Mouse (Mus musculus) ES-Bruce4 (cell line): ENCODE measurements around the gene Flvcr2. TPM values are rescaled to one million over a fixed set of nuclear protein-coding genes. Genes with fewer than 3 reads are reported as not detected.

Source experiments
- H3K27ac ChIP-seq: 2 replicates; pipeline ENCODE4 v1.5.1; 2012; ENCODE audit warnings: low read length, inconsistent platforms; ENCODE audit not compliant: insufficient read depth
- H3K27me3 ChIP-seq: 2 replicates; pipeline ENCODE4 v1.6.1; 2012; ENCODE audit warnings: mild to moderate bottlenecking, low read length, inconsistent platforms; ENCODE audit not compliant: control insufficient read depth, poor library complexity, insufficient read depth, severe bottlenecking
- H3K36me3 ChIP-seq: 2 replicates; pipeline ENCODE4 v1.6.1; 2012; ENCODE audit warnings: inconsistent platforms, mild to moderate bottlenecking, low read length, moderate library complexity; ENCODE audit not compliant: control insufficient read depth, poor library complexity, insufficient read depth, severe bottlenecking
- H3K4me1 ChIP-seq: one replicate; pipeline ENCODE4 v1.8.1; 2011; ENCODE audit warnings: low read length; ENCODE audit not compliant: control insufficient read depth, insufficient read depth
- H3K4me3 ChIP-seq: 2 replicates; pipeline ENCODE4 v1.5.1; 2011; ENCODE audit warnings: low read depth, mild to moderate bottlenecking, low read length
- H3K9ac ChIP-seq: 2 replicates; pipeline ENCODE4 v1.6.1; 2012; ENCODE audit warnings: low read depth, mild to moderate bottlenecking, inconsistent platforms; ENCODE audit not compliant: poor library complexity, severe bottlenecking
- H3K9me3 ChIP-seq: replicated peaks from 2 replicates; pipeline ENCODE4 v1.6.1; 2012; ENCODE audit warnings: mild to moderate bottlenecking, low read length, inconsistent platforms; ENCODE audit not compliant: control insufficient read depth, poor library complexity, insufficient read depth, severe bottlenecking
- CTCF ChIP-seq: IDR thresholded peaks from one replicate; pipeline ENCODE4 v1.8.1; 2011; ENCODE audit warnings: low read depth, low read length
- EP300 ChIP-seq: IDR thresholded peaks from 2 replicates; pipeline ENCODE4 v1.6.1; 2011; ENCODE audit warnings: low read depth, low read length; ENCODE audit not compliant: insufficient read depth
- POLR2A ChIP-seq: IDR thresholded peaks from one replicate; pipeline ENCODE4 v1.8.1; 2011; ENCODE audit warnings: low read length; ENCODE audit not compliant: insufficient read depth
- polyA plus RNA-seq: library from polyadenylated mRNA; stranded (reverse); fragments of >200 nt; gene quantifications from 2 replicates; pipeline ENCODE4 v1.2.4, GENCODE M21; 2011; ENCODE audit warnings: low read depth; ENCODE audit not compliant: missing spikeins, insufficient read depth, insufficient read length

Flvcr2 gene
- polyA plus RNA-seq, 1 experiment: 6.0 TPM

GRCm38 (mm10) chr12:85810959-85811358 lies 64.6 kb downstream of the Flvcr2 start:
- Histone ChIP-seq H3K4me1 (no peaks in the 10 kb centered on the region), H3K27me3 (no peaks in the 10 kb centered on the region), H3K36me3 (peaks cover 4% of the 10 kb centered on the region; the same call in 1 of the 2 replicates), H3K4me3 (no peak overlapping the region), H3K27ac (no peak overlapping the region), H3K9me3 (peaks cover 10% of the 10 kb centered on the region; the same call in 1 of the 2 replicates), H3K9ac (no peak overlapping the region)
- TF ChIP-seq CTCF (no peak), POLR2A (no peak), EP300 (no peak)

GRCm38 (mm10) chr12:85811676-85812075 lies 65.3 kb downstream of the Flvcr2 start:
- no peak for TF ChIP-seq CTCF
- TF ChIP-seq POLR2A: no peak
- no peak for TF ChIP-seq EP300
- Histone ChIP-seq H3K27ac (no peak overlapping the region), H3K36me3 (peaks cover 10% of the 10 kb centered on the region; the same call in 1 of the 2 replicates)

GRCm38 (mm10) chr12:85813599-85813998 lies 67.3 kb downstream of the Flvcr2 start:
- TF ChIP-seq CTCF (no peak), EP300 (no peak), POLR2A (no peak)
- Histone ChIP-seq H3K36me3 (peaks cover 10% of the 10 kb centered on the region; the same call in 1 of the 2 replicates), H3K9ac (no peak overlapping the region), H3K4me3 (no peak overlapping the region), H3K27ac (no peak overlapping the region), H3K27me3 (no peaks in the 10 kb centered on the region), H3K4me1 (no peaks in the 10 kb centered on the region), H3K9me3 (no peaks in the 10 kb centered on the region)

More at GRCm38 (mm10) chr12:85811676-85812075, 65.3 kb downstream of the Flvcr2 start:
- no peak overlapping the region for H3K9ac ChIP-seq
- H3K4me3 ChIP-seq: no peak overlapping the region
- peaks cover 7% of the 10 kb centered on the region; the same call in 1 of the 2 replicates for H3K9me3 ChIP-seq
- H3K27me3 ChIP-seq: no peaks in the 10 kb centered on the region
- H3K4me1 ChIP-seq: no peaks in the 10 kb centered on the region

DNA sequence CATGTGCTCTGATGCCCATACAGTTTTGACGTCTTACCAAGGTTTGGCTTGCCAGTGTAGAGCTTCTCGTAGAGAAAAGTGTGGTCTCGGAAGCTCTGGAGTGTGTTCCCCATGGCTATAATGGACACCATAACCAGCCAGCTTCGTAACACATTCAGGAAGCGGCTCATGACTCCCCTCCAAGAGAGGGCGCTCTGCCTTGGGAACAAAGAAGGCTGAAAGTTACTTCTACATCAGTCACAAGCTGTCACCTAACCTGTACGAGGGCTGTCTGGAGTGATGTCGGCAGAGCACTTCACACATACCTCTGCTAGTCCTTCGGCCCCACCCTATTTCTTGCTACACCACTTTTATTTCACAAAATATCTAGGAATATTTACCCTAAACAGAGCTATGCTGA lies 75.7 kb downstream of the Flvcr2 start:
- no peaks in the 10 kb centered on the region for H3K27me3 ChIP-seq

DNA sequence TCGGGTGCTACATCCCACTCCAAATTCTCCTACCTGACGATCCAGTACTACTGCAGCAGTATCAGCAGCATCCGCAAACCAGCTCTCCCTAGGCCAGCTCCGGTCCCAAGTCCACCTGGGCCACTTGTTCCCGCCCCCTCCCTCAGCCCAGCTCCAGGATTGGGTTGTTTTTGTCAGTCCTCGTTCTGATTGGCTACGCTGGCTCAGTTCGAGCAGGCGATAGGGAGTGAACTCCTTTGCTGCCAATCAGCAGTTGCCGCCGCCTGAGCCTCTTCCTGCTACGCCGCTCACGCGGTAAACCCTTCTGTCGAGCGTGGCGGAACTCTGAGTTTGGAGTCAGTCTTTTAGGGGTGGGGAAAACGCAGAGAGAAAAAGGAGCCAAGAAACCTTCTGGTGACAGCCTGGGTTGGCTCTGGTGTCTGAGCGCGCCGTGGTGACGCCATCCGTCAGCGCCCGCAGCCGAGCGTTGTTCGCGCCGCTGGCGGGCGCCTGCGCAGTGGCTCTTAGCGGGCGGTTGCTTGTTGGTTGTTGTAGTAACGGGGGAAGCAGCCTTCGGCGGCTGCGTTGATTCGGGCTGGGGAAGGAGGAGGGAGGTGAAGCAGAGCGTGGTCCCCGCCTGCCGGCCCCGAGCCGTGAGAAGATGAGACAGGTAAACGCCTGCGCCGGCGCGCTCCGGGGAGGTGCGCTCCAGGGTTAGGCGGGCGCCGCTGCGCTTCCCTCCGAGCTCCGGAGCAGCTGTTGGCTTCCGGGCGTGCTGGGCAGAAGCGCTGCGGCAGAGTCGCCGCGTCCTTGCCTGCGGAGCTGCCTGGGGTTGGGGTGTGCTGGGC lies 78.3 kb downstream of the Flvcr2 start, which contains the start of the genes Erg28 and Ttll5:
TSS of gene Erg28 (minus strand) at position 113 of the 827 bp plus-strand sequence.
TSS of gene Ttll5 (plus strand) at position 222 of the 827 bp plus-strand sequence.
- Histone ChIP-seq H3K9me3 (no peaks in the 10 kb centered on the region), H3K9ac (peak within 1 kb of the TSS; percentile 72), H3K27ac (peak within 1 kb of the TSS; percentile 74), H3K4me1 (no peaks in the 10 kb centered on the region), H3K27me3 (no peaks in the 10 kb centered on the region), H3K36me3 (peaks cover 6% of the 10 kb centered on the region; the same call in 1 of the 2 replicates), H3K4me3 (peak within 1 kb of the TSS; percentile 88)
- TF ChIP-seq POLR2A (peak; percentile 58), EP300 (no peak)

More for the DNA sequence above, 75.7 kb downstream of the Flvcr2 start:
- Histone ChIP-seq H3K36me3 (peaks cover 6% of the 10 kb centered on the region; the same call in 1 of the 2 replicates), H3K4me1 (no peaks in the 10 kb centered on the region), H3K9me3 (no peaks in the 10 kb centered on the region), H3K9ac (no peak overlapping the region), H3K27ac (no peak overlapping the region), H3K4me3 (no peak overlapping the region)
- TF ChIP-seq POLR2A: no peak
- peak; percentile 68 for TF ChIP-seq CTCF

DNA sequence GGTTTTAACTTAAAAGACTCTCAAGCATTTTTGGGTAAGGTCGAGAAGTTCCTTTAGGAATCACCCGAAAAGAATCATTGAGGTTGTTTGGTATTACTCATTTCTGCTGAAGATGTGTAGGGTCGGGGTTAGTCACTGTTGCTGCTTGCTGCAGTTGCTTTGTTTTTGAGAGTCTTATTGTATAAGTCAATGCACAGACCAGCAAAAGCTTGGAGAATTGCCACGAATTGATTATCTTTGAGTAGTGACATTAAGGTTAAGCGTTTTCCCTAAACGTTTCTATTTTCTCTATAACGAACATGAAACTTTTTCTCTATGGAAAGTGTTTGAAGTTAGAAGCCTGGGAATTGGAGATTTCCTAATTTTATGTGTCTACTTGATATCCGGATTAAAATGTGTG lies 79.0 kb downstream of the Flvcr2 start:
- peak overlapping the region; percentile 88 for H3K4me3 ChIP-seq
- peak overlapping the region; percentile 10 for H3K27ac ChIP-seq
- H3K9ac ChIP-seq: peak overlapping the region; percentile 72
- H3K9me3 ChIP-seq: no peaks in the 10 kb centered on the region
- no peak for TF ChIP-seq POLR2A
- no peak for TF ChIP-seq CTCF
- no peak for TF ChIP-seq EP300
- H3K36me3 ChIP-seq: peaks cover 6% of the 10 kb centered on the region; the same call in 1 of the 2 replicates
- no peaks in the 10 kb centered on the region for H3K27me3 ChIP-seq
- no peaks in the 10 kb centered on the region for H3K4me1 ChIP-seq
